Mouse (Mus musculus) right cerebral cortex, postnatal 4 days (tissue): Measurements from ENCODE around the gene Krcc1.
"Not testable (repeated sequence)": the region's sequence is repeated elsewhere in the genome, so short reads cannot be mapped to it uniquely, and the experiment has no call there.

Experiments
- DNase-seq: peaks from one replicate; pipeline ENCODE4 v3.0.0-alpha.2; 2022

Krcc1 gene

DNA sequence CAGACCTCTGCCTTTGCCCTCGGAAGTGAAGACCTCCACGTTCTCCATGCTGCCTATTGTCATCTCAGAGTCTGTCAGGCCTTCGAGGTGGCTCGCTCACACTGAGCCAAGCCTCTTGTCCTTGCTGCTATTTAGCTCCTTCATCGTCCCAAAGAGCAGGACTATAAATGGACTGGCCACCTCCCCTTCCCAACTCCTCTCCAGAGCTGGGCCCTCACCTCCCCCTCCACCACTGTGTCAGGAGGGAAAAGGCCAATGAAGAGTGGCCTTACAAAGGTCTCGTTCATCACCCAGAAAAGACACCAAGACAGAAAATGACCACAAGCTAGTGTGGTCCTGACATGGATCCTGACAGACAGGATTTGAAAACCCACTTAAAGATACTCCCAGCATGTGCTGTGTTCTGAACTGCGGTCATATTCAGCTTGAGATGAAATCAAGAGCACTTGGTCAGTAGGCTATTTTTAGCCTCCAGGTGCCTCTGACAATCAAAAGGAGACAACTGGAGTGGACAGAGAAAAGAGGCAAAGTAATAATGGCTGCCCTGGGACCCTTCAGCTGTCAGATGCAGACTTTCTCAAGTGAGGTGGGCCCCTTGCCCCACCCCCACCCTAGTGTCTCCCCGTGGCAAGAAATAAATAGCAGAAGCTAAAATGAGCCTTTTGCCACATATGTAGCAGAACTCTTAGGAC, 9.2 kb upstream of the Krcc1 start:
- no peak for DNase-seq

DNA sequence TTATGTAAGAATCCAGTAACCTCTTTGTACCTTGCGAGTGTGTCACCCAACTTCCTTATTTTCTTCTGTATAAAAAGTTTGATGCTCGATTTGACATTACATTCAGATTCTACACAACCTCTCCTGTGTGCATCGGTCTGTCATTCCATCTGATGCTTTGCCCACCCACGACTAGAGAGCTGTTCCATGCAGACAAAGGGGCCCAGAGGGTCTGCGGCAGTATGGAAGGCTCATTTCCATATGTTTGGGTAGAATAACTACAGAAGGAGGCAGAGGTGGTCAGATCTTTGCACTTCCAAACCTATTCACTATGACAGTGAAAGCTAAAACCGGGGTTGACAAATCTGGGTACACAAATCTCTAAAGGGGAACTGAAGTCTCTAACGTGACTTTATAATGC, 3.9 kb upstream of the Krcc1 start:
- DNase-seq: not testable (repeated sequence)

DNA sequence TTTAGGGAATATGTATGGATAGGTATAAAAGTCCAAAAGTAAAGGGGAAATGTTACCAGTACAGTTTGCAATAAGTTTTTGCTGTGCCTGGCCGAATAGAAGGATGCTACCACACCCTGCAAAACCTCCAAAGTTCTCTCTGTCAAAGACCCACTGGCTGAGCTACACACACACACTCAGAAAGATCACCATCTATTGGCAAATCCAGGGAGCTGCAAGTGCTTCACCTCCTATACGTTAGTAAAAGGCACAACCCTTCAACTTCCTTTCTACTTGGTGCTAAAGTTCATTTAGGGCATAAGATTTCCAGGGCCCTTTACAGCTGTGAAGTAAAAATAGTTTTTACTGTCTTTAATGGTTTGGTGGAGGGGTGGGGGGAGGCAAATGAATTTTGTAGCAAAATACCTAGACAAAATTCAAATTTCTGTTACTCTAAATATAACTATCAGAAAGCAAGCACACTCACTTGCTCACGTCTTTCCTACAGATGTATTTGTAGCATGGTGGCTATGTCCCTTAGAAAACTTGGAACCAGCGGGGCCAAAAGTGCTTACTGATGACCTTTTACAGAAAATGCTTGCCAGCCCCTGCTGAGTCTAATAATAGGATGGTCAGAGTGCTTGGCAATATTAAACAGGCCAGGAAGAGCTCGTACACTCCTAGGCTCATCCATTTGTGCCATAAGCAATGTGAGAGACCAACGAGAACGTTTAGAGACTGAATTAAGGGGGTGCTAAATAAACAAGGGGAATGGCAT, 2.4 kb upstream of the Krcc1 start:
- DNase-seq: no peak

DNA sequence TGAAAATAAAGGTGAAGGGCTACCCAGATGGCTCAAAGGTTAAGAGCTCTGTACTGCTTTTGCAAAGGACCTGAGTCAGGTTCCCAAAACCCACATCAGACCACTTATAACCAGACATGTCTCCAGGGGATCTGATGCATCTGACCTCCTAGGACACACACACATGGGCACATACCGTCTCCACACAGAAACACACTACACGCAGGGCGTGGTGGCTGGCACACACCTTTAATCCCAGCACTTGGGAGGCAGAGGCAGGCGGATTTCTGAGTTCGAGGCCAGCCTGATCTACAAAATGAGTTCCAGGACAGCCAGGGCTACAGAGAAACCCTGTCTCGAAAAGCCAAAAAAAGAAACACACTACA, 1.8 kb upstream of the Krcc1 start:
- DNase-seq: not testable (repeated sequence)

DNA sequence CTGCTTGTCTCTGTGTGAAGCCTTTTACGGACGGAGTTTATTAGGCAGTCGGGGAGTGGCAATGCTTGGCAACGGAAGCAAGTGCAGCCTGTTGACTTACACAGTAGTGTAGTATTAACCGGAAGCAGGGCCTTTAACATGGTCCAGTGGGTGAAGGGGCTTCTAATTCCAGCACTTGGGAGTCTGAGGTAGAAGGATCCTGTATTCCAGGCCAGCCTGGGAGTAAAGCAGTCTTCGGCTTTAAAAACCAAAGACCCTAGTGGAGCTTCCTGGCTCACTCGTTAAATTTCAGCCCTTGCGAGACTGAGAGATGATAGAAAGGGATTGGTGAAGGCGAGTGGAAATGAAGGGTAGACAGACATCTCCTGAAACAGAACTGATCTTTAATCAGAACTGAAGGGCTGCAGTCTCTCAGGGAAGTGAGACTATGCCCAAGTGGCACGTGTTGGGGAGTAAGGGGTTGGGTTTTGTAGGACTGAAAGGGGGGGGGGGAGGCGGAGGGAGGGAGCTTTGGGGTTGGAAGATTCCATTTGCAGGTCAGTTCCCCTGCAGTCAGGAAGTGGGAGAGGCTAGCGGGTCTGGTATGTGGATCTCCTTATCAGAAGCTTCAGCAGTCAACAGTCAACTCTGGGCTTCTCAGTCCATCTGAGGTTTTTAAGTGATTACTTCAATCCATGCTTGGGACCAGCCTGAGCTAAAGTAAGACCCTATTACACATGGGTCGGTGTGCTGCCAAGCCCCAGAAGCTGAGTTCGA, 998 bp upstream of the Krcc1 start:
- peak; percentile 10 for DNase-seq

DNA sequence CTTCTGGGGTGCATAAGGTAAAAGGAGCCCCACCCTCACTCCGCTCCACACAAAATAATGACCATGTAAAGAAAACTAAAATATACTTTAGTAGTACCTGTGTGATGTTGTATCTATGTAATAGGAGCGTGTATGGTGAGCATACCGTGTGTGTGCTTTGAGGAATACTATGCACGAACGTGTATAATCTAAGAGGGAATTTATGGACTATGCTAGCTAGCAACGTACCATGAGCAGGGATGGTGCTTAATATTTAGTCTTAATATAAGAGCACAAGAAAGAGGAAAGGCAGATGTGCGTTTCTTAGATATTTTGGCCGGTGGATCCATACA, 454 bp upstream of the Krcc1 start:
- DNase-seq: no peak

DNA sequence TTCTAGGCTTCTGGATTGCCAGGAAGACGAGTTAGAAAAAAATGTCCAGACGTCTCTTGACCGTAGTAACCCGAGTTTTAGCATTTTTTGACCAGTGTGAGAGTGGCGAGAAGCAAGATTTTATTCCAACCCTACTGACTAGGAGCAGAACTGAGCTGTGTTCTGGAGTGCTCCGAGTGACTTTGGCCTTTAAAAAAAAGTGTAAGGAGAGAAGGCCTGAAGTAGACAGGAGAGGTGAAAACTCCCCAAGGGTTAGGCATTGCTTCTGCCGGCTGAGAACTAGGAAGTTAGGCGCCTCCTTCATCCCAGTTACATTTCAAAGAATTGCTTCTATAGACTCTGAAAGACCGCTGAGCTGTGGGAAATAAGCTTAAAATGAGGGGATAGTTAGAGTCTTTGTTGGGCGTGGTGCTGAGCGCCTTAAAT, 852 bp downstream of the Krcc1 start:
- DNase-seq: no peak

DNA sequence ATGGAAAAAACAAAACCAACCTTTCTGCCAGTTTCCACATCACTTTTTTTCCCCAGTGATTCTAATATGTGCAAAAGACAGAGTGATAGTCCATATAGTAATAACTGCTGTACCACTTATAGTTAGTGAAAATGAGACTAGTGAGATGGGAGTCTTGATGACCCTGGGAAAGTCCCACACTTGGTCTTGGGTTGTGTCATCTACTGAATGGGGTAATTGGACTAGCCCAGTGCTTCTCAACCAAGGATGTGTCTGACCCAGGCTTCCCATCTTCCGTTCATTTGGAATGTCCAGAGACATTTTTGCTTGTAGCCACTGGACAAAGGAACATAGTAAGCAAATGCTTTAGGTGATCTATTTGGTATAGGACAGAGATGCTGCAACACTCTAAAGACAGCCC, 2.2 kb downstream of the Krcc1 start:
- DNase-seq: no peak

DNA sequence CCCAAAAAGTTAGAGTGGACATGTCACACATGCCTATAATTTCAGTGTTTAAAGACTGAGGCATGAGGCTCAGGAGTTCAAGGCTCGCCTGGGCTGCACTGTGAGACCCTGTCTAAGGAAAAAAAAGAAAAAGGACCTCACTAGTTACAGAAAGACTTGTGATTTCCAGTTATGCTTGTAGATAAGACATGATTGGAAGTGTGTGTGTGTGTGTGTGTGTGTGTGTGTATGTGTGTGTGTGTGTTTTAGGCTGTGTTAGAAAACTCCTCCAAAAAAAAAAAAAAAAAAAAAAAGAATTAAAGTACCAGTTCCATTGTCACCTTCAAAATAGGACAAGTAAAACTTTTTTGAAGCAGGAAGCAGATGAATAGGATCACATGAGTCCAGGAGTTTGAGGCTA, 3.1 kb downstream of the Krcc1 start:
- DNase-seq: no peak

DNA sequence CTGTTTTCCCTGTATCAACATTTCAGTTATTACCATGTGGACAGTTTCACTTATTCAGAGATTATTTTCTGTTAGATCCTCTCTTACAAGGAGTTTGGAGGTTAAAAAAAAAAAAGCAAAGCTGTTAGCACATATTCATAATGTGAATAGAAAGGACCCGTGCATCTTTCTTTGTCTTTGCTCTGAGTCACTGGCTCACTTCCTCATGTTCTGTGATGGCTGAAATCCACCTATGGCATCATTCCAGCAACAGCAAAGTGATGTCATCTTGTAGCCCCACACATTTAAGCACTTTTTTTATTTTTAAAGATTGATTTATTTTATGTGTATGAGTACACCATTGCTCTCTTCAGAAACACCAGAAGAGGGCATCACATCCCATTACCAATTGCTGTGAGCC, 7.9 kb downstream of the Krcc1 start:
- DNase-seq: no peak

DNA sequence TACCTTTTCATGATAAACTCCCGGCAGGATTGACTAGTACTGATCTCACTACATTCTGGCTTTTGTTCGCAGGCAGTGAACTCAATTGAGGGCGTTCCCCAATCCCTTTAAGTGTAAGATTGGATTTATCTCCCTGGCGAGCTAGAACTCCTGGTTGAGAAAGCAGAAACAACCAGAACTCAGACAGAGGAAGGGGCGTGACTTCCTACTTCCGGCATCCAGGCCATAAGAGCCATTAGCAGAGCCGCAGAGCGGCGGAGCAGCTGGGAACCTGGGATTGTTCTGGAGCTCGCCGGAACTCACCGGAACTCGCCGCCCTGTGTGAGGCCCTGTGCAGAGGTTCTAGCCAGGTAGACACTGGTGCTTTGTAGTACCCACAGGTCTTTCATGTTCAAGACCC, 22.0 kb downstream of the Krcc1 start:
- no peak for DNase-seq

DNA sequence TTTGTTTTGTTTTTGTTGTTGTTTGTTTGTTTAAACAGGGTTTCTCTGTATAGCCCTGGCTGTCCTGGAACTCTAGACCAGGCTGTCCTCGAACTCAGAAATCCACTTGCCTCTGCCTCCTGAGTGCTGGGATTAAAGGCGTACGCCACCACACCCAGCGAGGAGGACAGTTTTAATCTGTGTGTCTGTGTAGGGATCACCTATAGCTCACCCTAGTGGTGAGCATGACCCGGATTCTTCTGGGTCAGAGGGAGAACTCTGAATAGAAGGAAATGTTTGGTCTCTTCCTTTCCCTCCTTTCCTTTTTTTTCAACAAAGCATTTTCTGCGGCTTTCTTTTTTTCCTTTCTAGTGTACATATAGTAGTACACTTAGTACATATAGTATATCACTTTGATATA, 23.8 kb downstream of the Krcc1 start:
- no peak for DNase-seq

DNA sequence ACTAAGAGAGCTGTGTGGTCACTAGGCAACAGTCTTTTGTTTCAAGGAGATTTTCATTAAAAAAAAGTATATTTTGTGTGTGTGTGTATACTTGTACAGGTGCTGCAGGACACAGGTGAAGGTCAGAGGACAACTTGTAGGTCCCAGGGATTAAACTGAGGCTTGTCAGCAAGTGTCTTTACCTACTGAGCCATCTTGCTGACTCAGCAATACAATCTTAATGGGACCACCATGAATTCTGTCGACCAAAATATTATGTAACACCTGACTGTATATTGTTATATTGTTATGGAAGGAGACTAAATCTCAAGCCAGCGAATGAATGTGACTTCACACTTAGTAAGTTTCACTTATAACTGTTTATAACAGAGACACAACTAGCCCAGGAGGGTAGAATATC, 26.6 kb downstream of the Krcc1 start:
- no peak for DNase-seq

DNA sequence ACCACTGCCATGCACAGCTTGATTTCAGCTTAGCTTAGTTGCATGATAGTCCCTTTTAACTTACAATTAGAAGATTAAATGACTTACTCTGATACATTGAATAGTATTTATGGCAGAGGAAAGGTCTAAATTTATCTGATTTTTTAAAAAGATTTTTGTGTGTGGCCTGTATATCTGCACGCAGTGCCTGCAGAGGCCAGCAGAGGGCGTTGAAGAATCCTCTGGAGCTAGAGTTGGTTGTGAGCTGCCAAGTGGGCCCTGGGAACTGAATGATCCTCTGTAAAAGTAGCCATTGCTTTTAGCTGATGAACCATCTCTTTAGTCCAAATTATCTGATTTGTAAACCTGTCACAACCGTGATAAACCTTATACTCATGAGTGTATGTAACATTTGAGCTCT, 27.3 kb downstream of the Krcc1 start:
- peak; percentile 11 for DNase-seq

DNA sequence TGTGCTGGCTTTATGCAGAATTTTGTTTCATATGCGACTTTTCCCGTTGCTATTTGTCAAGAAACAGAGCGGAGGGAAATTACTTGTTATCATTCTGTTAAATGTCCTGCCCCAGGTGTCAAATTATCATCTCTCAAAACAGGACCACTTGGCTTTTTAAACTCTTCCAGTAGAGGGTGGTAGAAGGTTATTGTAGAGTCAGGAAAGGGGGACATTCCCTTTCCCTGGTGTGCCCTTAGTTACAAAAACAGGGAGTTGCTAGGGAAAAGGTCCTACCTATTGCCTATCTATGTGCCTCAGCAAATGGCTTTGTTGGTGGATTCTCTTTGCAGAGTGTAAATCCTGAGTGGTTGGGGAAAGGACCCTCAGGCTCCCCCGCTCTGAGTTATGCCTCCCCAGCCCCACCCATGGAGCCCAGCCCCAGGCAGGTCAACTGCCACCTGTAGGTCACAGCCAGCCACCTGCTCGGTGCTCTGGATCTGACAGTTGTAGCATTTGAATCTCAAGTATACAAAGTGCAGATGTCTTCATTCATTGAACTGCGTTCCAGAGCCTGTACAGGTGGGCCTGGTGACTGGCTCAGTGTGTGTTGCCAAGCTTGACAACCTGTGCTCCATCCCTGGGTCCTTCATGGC, 30.7 kb downstream of the Krcc1 start:
- no peak for DNase-seq

DNA sequence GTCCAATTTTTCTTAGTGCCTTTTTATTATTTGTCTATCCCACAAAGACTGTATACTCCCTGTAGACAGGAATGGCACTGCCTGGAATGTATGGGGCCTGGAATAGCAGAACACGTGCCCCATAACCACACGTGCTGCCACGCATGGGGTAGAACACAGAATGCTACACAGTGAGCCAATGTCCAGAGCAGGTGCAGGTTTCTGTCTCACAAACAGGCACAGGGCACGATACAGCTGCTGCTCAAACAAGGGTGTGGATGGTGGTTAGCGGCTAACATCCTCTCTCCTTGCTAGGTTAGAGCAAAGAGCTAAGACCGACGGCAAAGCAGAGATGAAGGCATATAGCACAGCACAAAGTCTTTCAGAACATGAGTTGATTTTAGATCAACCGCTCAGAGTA, 36.0 kb downstream of the Krcc1 start:
- no peak for DNase-seq

DNA sequence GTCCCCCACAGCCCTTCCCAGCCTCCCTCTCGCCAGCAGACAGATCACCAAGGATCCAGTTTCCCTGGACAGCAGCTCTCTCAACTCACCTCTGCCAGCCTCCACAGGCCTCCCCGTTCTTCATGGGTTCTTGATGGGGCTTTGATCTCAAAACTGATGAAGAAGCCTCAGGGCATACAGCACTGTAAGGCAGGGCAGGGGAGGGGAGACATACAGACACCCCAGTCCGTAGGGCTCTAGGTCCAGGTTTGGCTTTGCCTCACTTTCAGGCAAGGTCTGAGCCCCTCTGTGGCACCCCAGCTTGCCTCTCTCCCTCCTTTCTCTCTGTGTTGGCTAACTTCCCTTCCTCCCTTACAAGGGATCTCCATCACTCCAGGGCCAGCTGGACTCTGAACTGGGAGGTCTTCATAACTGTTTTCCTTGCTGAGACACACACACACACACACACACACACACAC, 50.4 kb downstream of the Krcc1 start, which contains the start of gene Smyd1:
Smyd1 (minus strand) TSS at position 408 of the 458 bp plus-strand sequence.
- DNase-seq: no peak

DNA sequence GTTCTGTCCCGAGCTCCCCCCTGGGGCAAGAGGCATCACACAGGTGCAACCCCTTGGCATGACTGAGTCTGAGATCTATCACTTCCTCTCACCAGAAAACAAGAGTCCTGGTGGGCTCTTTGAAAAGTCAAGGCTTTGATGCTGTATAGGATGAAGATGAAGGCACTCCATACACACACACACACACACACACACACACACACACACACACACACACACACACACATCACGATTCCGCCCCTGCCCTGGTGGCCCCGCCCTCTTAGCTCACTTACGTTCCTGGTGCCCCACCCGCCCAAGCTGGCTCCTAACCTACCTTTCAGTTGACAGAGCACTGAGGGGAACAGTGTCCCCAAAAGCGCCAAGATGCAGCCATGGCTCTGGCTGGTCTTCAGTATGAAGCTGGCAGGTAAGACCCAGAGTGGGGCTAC, 51.0 kb downstream of the Krcc1 start, which contains the start of gene Cd8b1:
Cd8b1 (plus strand) TSS at position 298 of the 431 bp plus-strand sequence.
- DNase-seq: no peak

DNA sequence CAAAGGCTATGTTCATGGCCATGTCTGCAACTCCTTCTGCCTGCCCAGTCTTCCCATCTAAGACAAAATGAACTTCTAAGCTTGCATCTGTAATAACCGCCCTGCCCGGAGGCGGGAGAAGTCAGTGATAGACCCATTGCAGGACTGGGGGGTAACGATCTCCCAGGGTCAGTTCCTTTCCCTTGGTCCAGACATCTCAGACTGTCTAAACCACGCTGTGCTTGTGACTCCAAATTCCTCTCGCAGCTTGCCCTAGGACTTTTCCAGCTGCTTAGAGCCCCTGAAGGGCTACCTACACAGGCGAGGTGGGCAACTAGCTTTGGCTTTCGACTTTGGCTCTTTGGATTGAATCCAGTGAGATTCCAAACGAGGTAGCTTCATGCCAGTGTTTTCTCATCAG, 53.3 kb downstream of the Krcc1 start:
- no peak for DNase-seq

DNA sequence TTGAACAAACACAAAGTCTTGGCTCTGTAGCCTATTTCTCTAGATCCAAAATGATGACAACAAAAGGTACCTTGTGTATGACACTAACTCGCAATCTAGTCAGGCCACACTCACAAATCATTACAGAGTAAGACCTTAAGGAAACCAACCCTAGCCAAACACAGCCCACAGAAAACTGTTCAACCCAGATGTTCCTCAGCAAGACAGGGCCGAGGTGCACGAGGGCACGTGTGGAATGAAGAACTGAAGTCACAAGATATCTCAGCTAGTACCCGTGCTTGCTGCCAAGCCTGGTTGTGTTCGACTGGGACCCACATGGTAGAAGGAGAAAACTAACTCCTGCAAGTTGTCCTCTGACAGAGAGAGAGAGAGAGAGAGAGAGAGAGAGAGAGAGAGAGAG, 58.4 kb downstream of the Krcc1 start:
- DNase-seq: no peak

DNA sequence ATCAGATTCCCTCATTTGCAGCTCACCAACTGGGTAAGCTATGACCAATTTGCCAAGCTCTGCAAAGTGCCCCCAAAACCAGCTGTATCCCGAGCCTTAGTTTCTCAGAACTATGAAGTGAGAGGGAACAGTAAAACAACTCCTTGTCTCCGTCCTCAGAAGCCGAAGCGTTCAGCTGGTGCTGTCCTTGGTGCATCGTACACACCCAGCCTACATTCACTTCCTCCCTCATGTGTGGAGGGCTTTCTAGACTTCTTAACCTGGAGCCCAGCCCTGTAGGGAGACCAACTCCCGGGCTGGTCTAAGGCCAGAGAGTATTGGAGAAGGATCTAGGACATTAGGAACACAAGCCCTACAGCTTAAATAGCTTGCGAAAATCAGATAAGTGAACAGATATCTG, 59.0 kb downstream of the Krcc1 start:
- no peak for DNase-seq

DNA sequence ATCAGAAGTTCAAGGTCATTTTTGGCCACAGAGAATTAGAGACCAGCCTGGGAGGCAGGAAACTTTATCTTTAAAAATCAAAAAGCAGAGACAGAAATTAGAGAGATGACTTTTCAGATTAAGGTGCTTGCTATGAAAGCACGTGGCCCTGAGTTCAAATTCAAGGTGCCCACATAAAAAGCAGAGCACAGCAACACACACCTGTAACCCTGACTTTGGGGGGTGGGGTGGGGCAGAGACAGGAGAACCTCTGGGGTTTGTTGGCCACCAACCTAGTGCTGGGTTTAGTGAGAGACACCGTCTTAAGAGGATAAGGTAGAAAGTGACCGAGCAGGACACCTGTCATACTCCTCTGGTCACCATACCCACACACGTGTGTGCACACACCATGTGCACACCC, 60.0 kb downstream of the Krcc1 start:
- not testable (repeated sequence) for DNase-seq

DNA sequence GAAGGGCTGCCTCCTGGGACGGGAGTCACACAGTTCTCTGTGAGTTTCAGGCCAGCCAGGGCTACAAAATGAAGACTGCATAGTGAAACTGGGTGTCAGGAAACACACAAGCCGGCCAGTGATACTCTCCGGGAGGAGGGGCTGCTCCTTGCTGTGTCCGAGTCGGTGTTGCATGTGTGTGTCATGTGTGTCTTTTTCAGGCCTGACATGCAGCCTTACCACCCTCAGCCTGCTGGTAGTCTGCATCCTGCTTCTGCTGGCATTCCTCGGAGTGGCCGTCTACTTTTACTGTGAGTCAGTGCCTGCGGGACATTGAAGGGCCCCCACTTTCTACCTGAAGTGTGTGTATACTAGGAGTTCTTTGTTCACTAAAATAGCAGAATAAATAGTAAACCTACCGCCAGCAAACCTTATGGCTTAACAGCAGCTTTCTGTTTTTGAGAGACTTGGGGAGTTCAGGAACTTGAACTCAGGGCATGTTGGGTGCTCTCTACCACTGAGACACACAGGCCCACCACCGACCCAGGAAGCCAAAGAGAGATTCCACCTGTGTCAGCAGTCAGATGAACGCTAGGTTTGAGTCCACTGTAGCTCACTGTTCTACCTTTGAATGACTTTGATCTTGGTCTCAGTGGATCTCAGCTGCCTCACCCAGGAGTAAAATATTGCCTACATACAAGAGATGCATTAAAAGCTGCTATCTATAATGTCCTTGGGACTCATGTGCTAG, 60.9 kb downstream of the Krcc1 start:
- no peak for DNase-seq
